Mouse (Mus musculus) macrophage (primary cell): ENCODE results near the gene Gpr152. TPM values are rescaled to one million over a fixed set of nuclear protein-coding genes. Genes with fewer than 3 reads are reported as not detected.

ENCODE experiments used
- H3K27ac ChIP-seq: fragments of 350-480 bp; formaldehyde crosslinking; 2 replicates; pipeline ENCODE4 v1.9.0; 2021
- H3K36me3 ChIP-seq: fragments of 350-480 bp; formaldehyde crosslinking; 2 replicates; pipeline ENCODE4 v1.9.0; 2021; ENCODE audit errors: inconsistent target
- H3K4me3 ChIP-seq: fragments of 350-480 bp; formaldehyde crosslinking; 2 replicates; pipeline ENCODE4 v1.9.0; 2021; ENCODE audit errors: inconsistent target
- H3K79me2 ChIP-seq: fragments of 350-480 bp; formaldehyde crosslinking; 2 replicates; pipeline ENCODE4 v1.9.0; 2021; ENCODE audit errors: inconsistent target
- WGBS: methylation state at CpG from one replicate; pipeline ENCODE4 v1.1.7; 2026; ENCODE audit warnings: inconsistent platforms; ENCODE audit not compliant: missing documents; 5-methylcytosine and 5-hydroxymethylcytosine counted together
- polyA plus RNA-seq: library from polyadenylated mRNA; stranded (reverse); fragments of 250-400 nt; gene quantifications from 3 replicates; pipeline ENCODE4 v1.2.4, GENCODE M21; 2018; ENCODE audit warnings: inconsistent platforms

Gpr152 gene
- polyA plus RNA-seq, 1 experiment from 2014 or later = not detected

DNA sequence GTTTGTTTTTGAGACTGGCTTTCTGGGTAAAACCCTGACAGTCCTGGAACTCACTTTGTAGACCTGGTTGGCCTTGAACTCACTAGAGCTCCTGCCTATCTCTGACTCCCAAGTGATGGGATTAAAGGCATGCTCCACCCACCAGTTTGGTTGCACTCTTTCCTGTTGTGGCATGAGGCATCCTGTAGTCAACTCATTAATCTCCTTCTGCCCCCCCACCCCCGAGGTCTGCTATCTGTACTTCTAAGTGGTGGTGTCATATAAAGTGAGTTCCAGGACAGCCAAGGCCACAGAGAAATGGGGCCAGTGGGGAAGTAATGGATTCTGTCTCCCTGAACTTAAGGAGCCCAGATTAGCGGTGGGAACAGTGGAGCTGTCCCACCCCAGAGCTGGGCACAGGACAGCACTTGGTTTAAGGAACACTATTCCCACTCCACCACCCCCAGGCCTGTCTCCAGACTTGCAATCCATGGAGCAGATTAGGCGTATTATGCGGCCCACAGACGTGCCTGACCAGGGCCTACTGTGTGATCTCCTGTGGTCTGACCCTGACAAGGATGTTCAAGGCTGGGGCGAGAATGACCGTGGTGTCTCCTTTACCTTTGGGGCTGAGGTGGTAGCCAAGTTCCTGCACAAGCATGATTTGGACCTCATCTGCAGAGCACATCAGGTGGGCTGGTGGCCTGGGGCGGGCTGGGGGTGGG lies 54.6 kb downstream of the Gpr152 start:
- 84% methylated on average over 8 of the region's 8 CpGs for WGBS
- H3K79me2 ChIP-seq = peaks cover 39% of the 10 kb centered on the region
- H3K4me3 ChIP-seq = no peak overlapping the region
- no peak overlapping the region for H3K27ac ChIP-seq
- H3K36me3 ChIP-seq = peaks cover 47% of the 10 kb centered on the region

DNA sequence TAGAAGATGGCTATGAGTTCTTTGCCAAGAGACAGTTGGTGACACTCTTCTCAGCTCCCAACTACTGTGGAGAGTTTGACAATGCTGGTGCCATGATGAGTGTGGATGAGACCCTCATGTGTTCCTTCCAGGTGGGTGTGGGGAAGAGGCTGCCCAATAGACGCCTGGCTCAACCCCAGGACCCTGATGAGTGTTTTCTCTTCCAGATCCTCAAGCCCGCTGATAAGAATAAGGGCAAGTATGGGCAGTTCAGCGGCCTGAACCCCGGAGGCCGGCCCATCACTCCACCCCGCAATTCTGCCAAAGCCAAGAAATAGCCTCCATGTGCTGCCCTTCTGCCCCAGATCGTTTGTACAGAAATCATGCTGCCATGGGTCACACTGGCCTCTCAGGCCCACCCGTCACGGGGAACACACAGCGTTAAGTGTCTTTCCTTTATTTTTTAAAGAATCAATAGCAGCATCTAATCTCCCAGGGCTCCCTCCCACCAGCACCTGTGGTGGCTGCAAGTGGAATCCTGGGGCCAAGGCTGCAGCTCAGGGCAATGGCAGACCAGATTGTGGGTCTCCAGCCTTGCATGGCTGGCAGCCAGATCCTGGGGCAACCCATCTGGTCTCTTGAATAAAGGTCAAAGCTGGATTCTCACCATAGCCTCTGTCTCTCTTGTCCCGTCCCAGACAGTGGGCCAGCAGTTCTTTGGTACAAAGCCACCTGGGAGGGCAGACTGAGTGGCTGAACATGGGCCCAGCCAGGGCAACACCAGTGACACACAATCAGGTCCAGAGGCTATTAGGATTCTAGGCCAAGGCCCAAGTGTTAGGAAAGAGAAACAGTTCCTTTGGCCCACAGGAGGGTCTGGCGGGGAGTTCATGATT lies 55.4 kb downstream of the Gpr152 start:
- H3K27ac ChIP-seq = no peak overlapping the region
- no peak overlapping the region for H3K4me3 ChIP-seq
- WGBS = 91% methylated on average over 12 of the region's 12 CpGs
- H3K79me2 ChIP-seq = peaks cover 47% of the 10 kb centered on the region
- peaks cover 47% of the 10 kb centered on the region for H3K36me3 ChIP-seq

Other genes starting within 250 kb of the Gpr152 start
- gene Tcirg1, start 232.7 kb upstream of the Gpr152 start, polyA plus RNA-seq = 359 to 665 TPM (median 410 TPM) in 3 replicates
- gene Ndufs8, start 227.0 kb upstream of the Gpr152 start, polyA plus RNA-seq = 65.9 to 103 TPM (median 95.7 TPM) in 3 replicates
- gene Aldh3b1, start 210.0 kb upstream of the Gpr152 start, polyA plus RNA-seq = 57.7 to 77.8 TPM (median 67.9 TPM) in 3 replicates
- gene Unc93b1, start 204.6 kb upstream of the Gpr152 start, polyA plus RNA-seq = 421 to 814 TPM (median 651 TPM) in 3 replicates
- gene Aldh3b3, start 181.1 kb upstream of the Gpr152 start, polyA plus RNA-seq = not detected in 3 replicates
- not detected in 3 replicates for gene Aldh3b2, start 167.5 kb upstream of the Gpr152 start, polyA plus RNA-seq
- 0.47 to 0.60 TPM (median 0.47 TPM) in 3 replicates for gene Acy3, start 153.2 kb upstream of the Gpr152 start, polyA plus RNA-seq
- gene Tbx10, start 147.0 kb upstream of the Gpr152 start, polyA plus RNA-seq = not detected in 3 replicates
- gene Nudt8, start 139.2 kb upstream of the Gpr152 start, polyA plus RNA-seq = 6.9 to 10.7 TPM (median 7.0 TPM) in 3 replicates
- 0.07 to 0.19 TPM (median 0.13 TPM) in 3 replicates for gene Gm49405, start 139.2 kb upstream of the Gpr152 start, polyA plus RNA-seq
- gene Doc2g, start 136.5 kb upstream of the Gpr152 start, polyA plus RNA-seq = 0.20 to 0.33 TPM in 2 of 3 replicates, not detected in the other
- gene Ndufv1, start 127.0 kb upstream of the Gpr152 start, polyA plus RNA-seq = 35.8 to 43.3 TPM (median 39.0 TPM) in 3 replicates
- 6.2 to 20.1 TPM (median 8.6 TPM) in 3 replicates for gene Gstp1, start 101.8 kb upstream of the Gpr152 start, polyA plus RNA-seq
- gene Gstp2, start 93.8 kb upstream of the Gpr152 start, polyA plus RNA-seq = not detected in 3 replicates
- not detected in 3 replicates for gene Gstp3, start 80.2 kb upstream of the Gpr152 start, polyA plus RNA-seq
- not detected in 3 replicates for gene Cabp2, start 58.2 kb upstream of the Gpr152 start, polyA plus RNA-seq
- gene Cdk2ap2, start 42.6 kb upstream of the Gpr152 start, polyA plus RNA-seq = 16.7 to 37.3 TPM (median 23.1 TPM) in 3 replicates
- gene Pitpnm1, start 39.8 kb upstream of the Gpr152 start, polyA plus RNA-seq = 12.8 to 30.4 TPM (median 14.2 TPM) in 3 replicates
- 80.9 to 169 TPM (median 84.6 TPM) in 3 replicates for gene Aip, start 13.9 kb upstream of the Gpr152 start, polyA plus RNA-seq
- gene Cabp4, start 4.2 kb downstream of the Gpr152 start, polyA plus RNA-seq = not detected in 3 replicates
- gene Coro1b, start 8.8 kb downstream of the Gpr152 start, polyA plus RNA-seq = 252 to 368 TPM (median 357 TPM) in 3 replicates
- 0.28 to 0.53 TPM (median 0.41 TPM) in 3 replicates for gene Ptprcap, start 13.8 kb downstream of the Gpr152 start, polyA plus RNA-seq
- 13.6 to 29.6 TPM (median 18.4 TPM) in 3 replicates for gene Rps6kb2, start 23.6 kb downstream of the Gpr152 start, polyA plus RNA-seq
- 0.62 to 1.00 TPM (median 0.77 TPM) in 3 replicates for gene Carns1, start 35.7 kb downstream of the Gpr152 start, polyA plus RNA-seq
- gene Tbc1d10c, start 51.5 kb downstream of the Gpr152 start, polyA plus RNA-seq = 0.25 to 0.60 TPM (median 0.41 TPM) in 3 replicates
- 375 to 413 TPM (median 395 TPM) in 3 replicates for gene Ppp1ca, start 52.3 kb downstream of the Gpr152 start, polyA plus RNA-seq
- gene Rad9a, start 61.9 kb downstream of the Gpr152 start, polyA plus RNA-seq = 16.0 to 22.9 TPM (median 16.7 TPM) in 3 replicates
- gene Clcf1, start 74.5 kb downstream of the Gpr152 start, polyA plus RNA-seq = 0.10 to 0.21 TPM (median 0.17 TPM) in 3 replicates
- gene AC109138.7, start 74.6 kb downstream of the Gpr152 start, polyA plus RNA-seq = not detected in 3 replicates
- 33.8 to 76.3 TPM (median 47.8 TPM) in 3 replicates for gene Pold4, start 92.1 kb downstream of the Gpr152 start, polyA plus RNA-seq
- gene Ssh3, start 129.4 kb downstream of the Gpr152 start, polyA plus RNA-seq = 32.6 to 83.1 TPM (median 36.6 TPM) in 3 replicates
- gene Ankrd13d, start 143.3 kb downstream of the Gpr152 start, polyA plus RNA-seq = 3.2 to 8.1 TPM (median 5.6 TPM) in 3 replicates
- 131 to 143 TPM (median 139 TPM) in 3 replicates for gene Grk2, start 166.4 kb downstream of the Gpr152 start, polyA plus RNA-seq